Mouse (Mus musculus) right cerebral cortex, postnatal 14 days (tissue): Measurements from ENCODE around the gene Gm20903.
"Not testable (repeated sequence)": the region's sequence is repeated elsewhere in the genome, so short reads cannot be mapped to it uniquely, and the experiment has no call there.

ENCODE experiments used
- DNase-seq: peaks from one replicate; pipeline ENCODE4 v3.0.0; 2022

Gm20903 gene

GRCm38 (mm10) chrY:73669015-73669414, at the start of gene Gm20903:
Gene Gm20903, plus strand, starts transcription at chrY:73669315.
- not testable (repeated sequence) for DNase-seq
